Mouse (Mus musculus) gonadal fat pad, adult 2 months (tissue): ENCODE measurements around the gene Capn5. TPM values are rescaled to one million over a fixed set of nuclear protein-coding genes. Genes with fewer than 3 reads are reported as not detected.

Source experiments
- DNase-seq: peaks from one replicate; pipeline ENCODE4 v3.0.0-alpha.2; 2012; ENCODE audit warnings: low read depth
- polyA plus RNA-seq: library from polyadenylated mRNA; depleted of rRNA; stranded (reverse); fragments of >200 nt; gene quantifications from 2 replicates; pipeline ENCODE4 v1.2.3, GENCODE M21; 2012

The Capn5 gene
- polyA plus RNA-seq, 1 experiment = 106 TPM

GRCm38 (mm10) chr7:98148721-98149407, 29.2 kb downstream of the Capn5 start:
- DNase-seq = no peak

GRCm38 (mm10) chr7:98147766-98148165, 30.3 kb downstream of the Capn5 start:
- DNase-seq = no peak

GRCm38 (mm10) chr7:98146447-98146845, 31.6 kb downstream of the Capn5 start:
- DNase-seq = no peak

GRCm38 (mm10) chr7:98145842-98146446, 32.1 kb downstream of the Capn5 start:
- DNase-seq = no peak

- no peak for DNase-seq
Observed at GRCm38 (mm10) chr7:98145402-98145801, 32.7 kb downstream of the Capn5 start, which contains the start of gene Omp. TSS of gene Omp (minus strand) at chr7:98145502.

GRCm38 (mm10) chr7:98142648-98143047, 35.4 kb downstream of the Capn5 start:
- no peak for DNase-seq

GRCm38 (mm10) chr7:98142247-98142646, 35.8 kb downstream of the Capn5 start:
- no peak for DNase-seq

- no peak for DNase-seq
Observed at GRCm38 (mm10) chr7:98141206-98141605, 36.9 kb downstream of the Capn5 start.

- DNase-seq = no peak
Observed at GRCm38 (mm10) chr7:98140597-98140996, 37.5 kb downstream of the Capn5 start.

GRCm38 (mm10) chr7:98139216-98139615, 38.9 kb downstream of the Capn5 start:
- DNase-seq = no peak

- no peak for DNase-seq
Observed at GRCm38 (mm10) chr7:98137995-98138394, 40.1 kb downstream of the Capn5 start.

- DNase-seq = no peak
Observed at GRCm38 (mm10) chr7:98137583-98137982, 40.5 kb downstream of the Capn5 start.

GRCm38 (mm10) chr7:98131751-98132150, 46.3 kb downstream of the Capn5 start:
- no peak for DNase-seq

- DNase-seq = no peak
Observed at GRCm38 (mm10) chr7:98125473-98125872, 52.6 kb downstream of the Capn5 start.

- DNase-seq = no peak
Observed at GRCm38 (mm10) chr7:98124701-98125100, 53.4 kb downstream of the Capn5 start.

GRCm38 (mm10) chr7:98121673-98122072, 56.4 kb downstream of the Capn5 start:
- no peak for DNase-seq

GRCm38 (mm10) chr7:98121241-98121640, 56.8 kb downstream of the Capn5 start:
- DNase-seq = no peak

GRCm38 (mm10) chr7:98120325-98120724, 57.7 kb downstream of the Capn5 start:
- DNase-seq = no peak

GRCm38 (mm10) chr7:98119961-98120232, 58.2 kb downstream of the Capn5 start:
- DNase-seq = no peak

- no peak for DNase-seq
Observed at GRCm38 (mm10) chr7:98119179-98119960, 58.7 kb downstream of the Capn5 start, which contains the start of gene Myo7a. TSS of gene Myo7a (minus strand) at chr7:98119524.

- no peak for DNase-seq
Observed at GRCm38 (mm10) chr7:98117012-98117660, 60.9 kb downstream of the Capn5 start.

- DNase-seq = no peak
Observed at GRCm38 (mm10) chr7:98114656-98115055, 63.4 kb downstream of the Capn5 start.
